Mouse (Mus musculus) spleen, adult 18-20 months (tissue): ENCODE results near the gene Pcca.
A peak's percentile ranks its signal among the peaks of the same experiment; 100 is the strongest.

Experiments
- DNase-seq, 2 experiments: peaks; one replicate each; pipeline ENCODE4 v3.0.0; 2022; ENCODE audit warnings: mixed read lengths in 2 of 2

Pcca gene

GRCm38 (mm10) chr14:122862623-122863022 is 328.5 kb downstream of the Pcca start:
- no peak for DNase-seq

GRCm38 (mm10) chr14:122865462-122866129 is 331.5 kb downstream of the Pcca start:
- no peak for DNase-seq

GRCm38 (mm10) chr14:122867531-122868285 is 333.6 kb downstream of the Pcca start:
- DNase-seq, result no peak

- no peak for DNase-seq
These were observed 335.7 kb downstream of the Pcca start for GRCm38 (mm10) chr14:122869831-122870230.

- no peak for DNase-seq
These were observed 337.9 kb downstream of the Pcca start for GRCm38 (mm10) chr14:122871841-122872580.

- DNase-seq, result no peak
These were observed 338.5 kb downstream of the Pcca start for GRCm38 (mm10) chr14:122872612-122873011.

- no peak for DNase-seq
These were observed 340.9 kb downstream of the Pcca start for GRCm38 (mm10) chr14:122875056-122875455.

- DNase-seq, result no peak
These were observed 341.5 kb downstream of the Pcca start for GRCm38 (mm10) chr14:122875636-122876035.

GRCm38 (mm10) chr14:122876163-122876562 is 342.0 kb downstream of the Pcca start:
- DNase-seq, result peak; percentile 36 to 51

GRCm38 (mm10) chr14:122876723-122877122 is 342.6 kb downstream of the Pcca start:
- DNase-seq, result no peak

GRCm38 (mm10) chr14:122877787-122878186 is 343.7 kb downstream of the Pcca start:
- DNase-seq, result no peak

- no peak for DNase-seq
These were observed 346.2 kb downstream of the Pcca start for GRCm38 (mm10) chr14:122880291-122880690.

GRCm38 (mm10) chr14:122881699-122882098 is 347.6 kb downstream of the Pcca start:
- no peak for DNase-seq

- no peak for DNase-seq
These were observed 348.1 kb downstream of the Pcca start for GRCm38 (mm10) chr14:122882201-122882639.

GRCm38 (mm10) chr14:122882795-122883409 is 348.8 kb downstream of the Pcca start:
- DNase-seq, result no peak

GRCm38 (mm10) chr14:122883410-122883806 is 349.3 kb downstream of the Pcca start:
- no peak for DNase-seq

- no peak for DNase-seq
These were observed 349.9 kb downstream of the Pcca start for GRCm38 (mm10) chr14:122883821-122884584.

GRCm38 (mm10) chr14:122885893-122886292 is 351.8 kb downstream of the Pcca start:
- no peak for DNase-seq

- no peak for DNase-seq
These were observed 353.2 kb downstream of the Pcca start for GRCm38 (mm10) chr14:122887278-122887677.

GRCm38 (mm10) chr14:122887702-122888479 is 353.8 kb downstream of the Pcca start:
- DNase-seq, result no peak

GRCm38 (mm10) chr14:122888480-122888872 is 354.4 kb downstream of the Pcca start:
- DNase-seq, result no peak
